Mouse (Mus musculus): Measurements from ENCODE around the gene Myo1d. TPM values are rescaled to one million over a fixed set of nuclear protein-coding genes. Genes with fewer than 3 reads are reported as not detected.

The Myo1d gene
- polyA plus RNA-seq, 1 experiment from 2014 or later, result 15.8 TPM

GRCm38 (mm10) chr11:80546233-80546632, 233.6 kb downstream of the Myo1d start:
- Histone ChIP-seq H3K4me2 (replicated peaks; ENCODE audit: low read depth, low read length) (no peak overlapping the region), H3K9me3 (ENCODE audit: low read length) (no peaks in the 10 kb centered on the region), H3K9ac (replicated peaks; ENCODE audit: low read length) (no peak overlapping the region), H3K27me3 (ENCODE audit: insufficient read depth, low read length) (no peaks in the 10 kb centered on the region), H3K4me1 (ENCODE audit: insufficient read depth, low read length) (no peaks in the 10 kb centered on the region), H3K4me3 (ENCODE audit: low read length) (no peak overlapping the region), H3K36me3 (ENCODE audit: insufficient read depth, low read length) (no peaks in the 10 kb centered on the region), H3K27ac (ENCODE audit: low read length) (no peak overlapping the region)
- no peak for ATAC-seq (ENCODE audit: low FRiP score, low TSS enrichment)
- 68% methylated on average over 2 of the region's 2 CpGs for WGBS

DNA sequence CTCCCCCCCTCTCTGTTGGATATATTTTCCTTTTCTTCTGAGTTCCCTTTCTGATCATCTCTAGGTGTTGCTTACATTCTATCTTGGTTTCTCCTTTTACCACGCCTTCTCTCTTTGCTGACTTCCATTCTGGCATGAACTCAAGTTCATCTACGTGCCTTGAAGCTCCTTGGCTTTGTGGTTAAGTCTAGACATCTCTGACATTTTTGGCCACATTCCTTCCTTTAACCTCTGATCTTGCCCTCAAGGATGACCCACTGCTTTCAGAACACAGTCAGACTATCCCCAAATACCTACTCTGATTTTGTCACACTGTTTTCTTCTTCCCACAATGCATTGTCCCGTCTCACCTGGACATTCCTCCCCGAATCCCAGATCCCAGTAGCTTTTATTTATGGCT, 240.8 kb downstream of the Myo1d start:
- Histone ChIP-seq H3K4me3 (ENCODE audit: low read length) (no peak overlapping the region), H3K27ac (ENCODE audit: low read length) (no peak overlapping the region), H3K4me2 (replicated peaks; ENCODE audit: low read depth, low read length) (no peak overlapping the region), H3K9ac (replicated peaks; ENCODE audit: low read length) (no peak overlapping the region), H3K36me3 (ENCODE audit: insufficient read depth, low read length) (no peaks in the 10 kb centered on the region), H3K27me3 (ENCODE audit: insufficient read depth, low read length) (no peaks in the 10 kb centered on the region), H3K4me1 (ENCODE audit: insufficient read depth, low read length) (no peaks in the 10 kb centered on the region), H3K9me3 (ENCODE audit: low read length) (no peaks in the 10 kb centered on the region)
- WGBS, result 69% methylated on average over 4 of the region's 4 CpGs
- no peak for ATAC-seq (ENCODE audit: low FRiP score, low TSS enrichment)

GRCm38 (mm10) chr11:80532966-80533365, 246.9 kb downstream of the Myo1d start:
- Histone ChIP-seq H3K9me3 (ENCODE audit: low read length) (no peaks in the 10 kb centered on the region), H3K36me3 (ENCODE audit: insufficient read depth, low read length) (no peaks in the 10 kb centered on the region), H3K9ac (replicated peaks; ENCODE audit: low read length) (no peak overlapping the region), H3K27me3 (ENCODE audit: insufficient read depth, low read length) (no peaks in the 10 kb centered on the region), H3K4me2 (replicated peaks; ENCODE audit: low read depth, low read length) (no peak overlapping the region), H3K27ac (ENCODE audit: low read length) (no peak overlapping the region), H3K4me3 (ENCODE audit: low read length) (no peak overlapping the region), H3K4me1 (ENCODE audit: insufficient read depth, low read length) (no peaks in the 10 kb centered on the region)
- 18% methylated on average over 1 of the region's 1 CpGs for WGBS
- ATAC-seq (ENCODE audit: low FRiP score, low TSS enrichment), result no peak

DNA sequence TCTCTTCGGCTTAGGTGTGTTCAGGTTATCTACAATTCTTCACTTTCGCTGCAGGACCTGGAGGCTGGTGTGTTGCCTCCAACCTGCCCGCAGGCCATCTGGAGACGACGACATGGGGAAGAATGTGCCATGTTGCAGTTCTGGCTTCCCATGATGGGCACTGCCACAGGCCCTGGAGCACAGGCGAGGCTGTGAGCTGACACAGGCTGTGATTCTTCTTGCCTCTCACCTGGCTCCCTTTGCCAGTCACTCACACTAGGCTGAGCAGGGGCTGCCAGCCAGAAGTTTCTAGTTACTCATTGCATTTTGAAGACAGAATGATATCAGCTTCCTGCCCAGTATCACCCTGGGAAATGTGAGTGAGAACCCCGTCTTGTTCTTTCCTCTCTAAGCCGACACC, 250.7 kb downstream of the Myo1d start:
- Histone ChIP-seq H3K9ac (replicated peaks; ENCODE audit: low read length) (no peak overlapping the region), H3K4me2 (replicated peaks; ENCODE audit: low read depth, low read length) (no peak overlapping the region), H3K9me3 (ENCODE audit: low read length) (no peaks in the 10 kb centered on the region), H3K36me3 (ENCODE audit: insufficient read depth, low read length) (no peaks in the 10 kb centered on the region), H3K27me3 (ENCODE audit: insufficient read depth, low read length) (no peaks in the 10 kb centered on the region), H3K4me3 (ENCODE audit: low read length) (no peak overlapping the region), H3K27ac (ENCODE audit: low read length) (no peak overlapping the region), H3K4me1 (ENCODE audit: insufficient read depth, low read length) (no peaks in the 10 kb centered on the region)
- WGBS, result 80% methylated on average over 8 of the region's 8 CpGs
- ATAC-seq (ENCODE audit: low FRiP score, low TSS enrichment), result no peak

DNA sequence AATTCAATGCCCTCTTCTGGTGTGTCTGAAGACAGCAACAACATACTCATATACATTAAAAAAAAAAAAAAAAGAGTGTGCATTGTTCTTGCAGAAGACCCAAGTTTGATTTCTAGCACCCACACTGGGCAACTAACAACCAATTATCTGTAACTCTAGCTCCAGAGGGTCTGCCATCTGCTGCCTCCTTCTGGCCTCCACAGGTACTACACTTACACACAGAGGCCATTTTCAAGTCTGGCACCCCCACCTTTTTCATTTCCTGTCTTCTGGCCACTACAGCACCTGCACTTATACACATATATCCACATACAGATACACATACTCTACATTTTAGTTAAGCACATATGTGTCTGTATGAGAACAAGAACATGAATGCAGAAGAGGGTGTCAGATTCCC, 252.1 kb downstream of the Myo1d start:
- no peak overlapping the region for H3K27ac ChIP-seq (ENCODE audit: low read length)
- no peak for ATAC-seq (ENCODE audit: low FRiP score, low TSS enrichment)
- no peaks in the 10 kb centered on the region for H3K27me3 ChIP-seq (ENCODE audit: insufficient read depth, low read length)
- H3K4me1 ChIP-seq (ENCODE audit: insufficient read depth, low read length), result peaks cover 5% of the 10 kb centered on the region
- H3K9me3 ChIP-seq (ENCODE audit: low read length), result no peaks in the 10 kb centered on the region
- no peak overlapping the region for H3K4me2 ChIP-seq (replicated peaks; ENCODE audit: low read depth, low read length)
- H3K9ac ChIP-seq (replicated peaks; ENCODE audit: low read length), result no peak overlapping the region
- H3K36me3 ChIP-seq (ENCODE audit: insufficient read depth, low read length), result no peaks in the 10 kb centered on the region
- H3K4me3 ChIP-seq (ENCODE audit: low read length), result no peak overlapping the region

- Histone ChIP-seq H3K27ac (ENCODE audit: low read length) (no peak overlapping the region), H3K4me2 (replicated peaks; ENCODE audit: low read depth, low read length) (no peak overlapping the region), H3K9ac (replicated peaks; ENCODE audit: low read length) (no peak overlapping the region), H3K4me1 (ENCODE audit: insufficient read depth, low read length) (peaks cover 5% of the 10 kb centered on the region), H3K4me3 (ENCODE audit: low read length) (no peak overlapping the region), H3K36me3 (ENCODE audit: insufficient read depth, low read length) (no peaks in the 10 kb centered on the region), H3K27me3 (ENCODE audit: insufficient read depth, low read length) (no peaks in the 10 kb centered on the region), H3K9me3 (ENCODE audit: low read length) (no peaks in the 10 kb centered on the region)
- no peak for ATAC-seq (ENCODE audit: low FRiP score, low TSS enrichment)
- WGBS, result 92% methylated on average over 5 of the region's 5 CpGs
These were observed 255.6 kb downstream of the Myo1d start for GRCm38 (mm10) chr11:80524213-80524612.

DNA sequence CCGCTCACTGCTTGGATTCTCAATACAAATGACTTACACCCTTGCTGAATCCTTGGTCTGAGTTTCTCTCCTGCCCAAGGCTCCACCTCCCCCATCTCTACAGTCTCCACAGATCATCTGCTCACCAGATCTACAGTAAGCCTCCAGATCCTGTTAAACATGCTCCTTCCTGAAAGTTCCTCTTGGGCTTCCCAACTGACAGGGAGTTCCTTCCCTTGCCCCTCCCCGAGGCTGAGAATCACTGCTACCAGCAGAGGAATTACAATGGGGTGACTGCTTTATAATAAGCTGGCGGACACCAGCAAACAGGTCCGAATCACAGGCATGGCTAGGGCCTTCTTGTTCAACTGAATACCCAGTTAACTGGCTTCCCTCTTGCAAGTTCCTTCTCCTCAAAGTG, 256.4 kb downstream of the Myo1d start:
- ATAC-seq (ENCODE audit: low FRiP score, low TSS enrichment), result no peak
- Histone ChIP-seq H3K9me3 (ENCODE audit: low read length) (no peaks in the 10 kb centered on the region), H3K9ac (replicated peaks; ENCODE audit: low read length) (no peak overlapping the region), H3K4me3 (ENCODE audit: low read length) (no peak overlapping the region), H3K27me3 (ENCODE audit: insufficient read depth, low read length) (no peaks in the 10 kb centered on the region), H3K4me1 (ENCODE audit: insufficient read depth, low read length) (peaks cover 5% of the 10 kb centered on the region), H3K36me3 (ENCODE audit: insufficient read depth, low read length) (no peaks in the 10 kb centered on the region), H3K4me2 (replicated peaks; ENCODE audit: low read depth, low read length) (no peak overlapping the region; the same call in 1 of the 2 replicates), H3K27ac (ENCODE audit: low read length) (peak overlapping the region; percentile 68)
- WGBS, result 67% methylated on average over 4 of the region's 4 CpGs

DNA sequence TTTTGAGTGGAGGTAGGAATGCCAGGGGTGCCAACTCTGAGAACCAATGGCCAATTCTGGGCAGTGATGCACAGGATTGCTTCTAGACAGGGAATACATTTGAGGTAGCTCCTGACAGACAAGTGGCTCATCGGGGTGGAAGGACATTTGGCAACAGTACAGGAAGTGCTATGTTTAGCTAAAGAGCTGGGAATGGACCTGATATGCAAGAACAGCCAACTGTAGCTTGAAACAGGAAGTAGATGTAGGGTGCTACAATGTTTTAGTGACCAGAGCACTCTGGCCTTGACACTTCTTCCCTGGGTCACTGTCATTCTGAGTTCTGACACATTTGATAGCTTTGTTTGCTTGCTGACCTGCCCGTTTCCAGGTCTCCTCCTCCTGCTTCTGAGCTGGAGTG, 257.0 kb downstream of the Myo1d start:
- no peaks in the 10 kb centered on the region for H3K36me3 ChIP-seq (ENCODE audit: insufficient read depth, low read length)
- no peaks in the 10 kb centered on the region for H3K9me3 ChIP-seq (ENCODE audit: low read length)
- H3K4me1 ChIP-seq (ENCODE audit: insufficient read depth, low read length), result peaks cover 5% of the 10 kb centered on the region
- H3K4me3 ChIP-seq (ENCODE audit: low read length), result no peak overlapping the region
- no peaks in the 10 kb centered on the region for H3K27me3 ChIP-seq (ENCODE audit: insufficient read depth, low read length)
- H3K9ac ChIP-seq (replicated peaks; ENCODE audit: low read length), result no peak overlapping the region
- H3K27ac ChIP-seq (ENCODE audit: low read length), result peak overlapping the region; percentile 68; the same call in 1 of the 2 replicates
- ATAC-seq (ENCODE audit: low FRiP score, low TSS enrichment), result no peak
- H3K4me2 ChIP-seq (replicated peaks; ENCODE audit: low read depth, low read length), result no peak overlapping the region
- 34% methylated on average over 2 of the region's 2 CpGs for WGBS

GRCm38 (mm10) chr11:80521148-80521547, 258.7 kb downstream of the Myo1d start:
- H3K9ac ChIP-seq (replicated peaks; ENCODE audit: low read length), result no peak overlapping the region
- no peaks in the 10 kb centered on the region for H3K9me3 ChIP-seq (ENCODE audit: low read length)
- peaks cover 5% of the 10 kb centered on the region for H3K4me1 ChIP-seq (ENCODE audit: insufficient read depth, low read length)
- H3K36me3 ChIP-seq (ENCODE audit: insufficient read depth, low read length), result no peaks in the 10 kb centered on the region
- no peak overlapping the region for H3K4me3 ChIP-seq (ENCODE audit: low read length)
- no peak for ATAC-seq (ENCODE audit: low FRiP score, low TSS enrichment)
- WGBS, result 57% methylated on average over 2 of the region's 2 CpGs
- H3K27ac ChIP-seq (ENCODE audit: low read length), result no peak overlapping the region
- H3K27me3 ChIP-seq (ENCODE audit: insufficient read depth, low read length), result no peaks in the 10 kb centered on the region
- no peak overlapping the region for H3K4me2 ChIP-seq (replicated peaks; ENCODE audit: low read depth, low read length)

DNA sequence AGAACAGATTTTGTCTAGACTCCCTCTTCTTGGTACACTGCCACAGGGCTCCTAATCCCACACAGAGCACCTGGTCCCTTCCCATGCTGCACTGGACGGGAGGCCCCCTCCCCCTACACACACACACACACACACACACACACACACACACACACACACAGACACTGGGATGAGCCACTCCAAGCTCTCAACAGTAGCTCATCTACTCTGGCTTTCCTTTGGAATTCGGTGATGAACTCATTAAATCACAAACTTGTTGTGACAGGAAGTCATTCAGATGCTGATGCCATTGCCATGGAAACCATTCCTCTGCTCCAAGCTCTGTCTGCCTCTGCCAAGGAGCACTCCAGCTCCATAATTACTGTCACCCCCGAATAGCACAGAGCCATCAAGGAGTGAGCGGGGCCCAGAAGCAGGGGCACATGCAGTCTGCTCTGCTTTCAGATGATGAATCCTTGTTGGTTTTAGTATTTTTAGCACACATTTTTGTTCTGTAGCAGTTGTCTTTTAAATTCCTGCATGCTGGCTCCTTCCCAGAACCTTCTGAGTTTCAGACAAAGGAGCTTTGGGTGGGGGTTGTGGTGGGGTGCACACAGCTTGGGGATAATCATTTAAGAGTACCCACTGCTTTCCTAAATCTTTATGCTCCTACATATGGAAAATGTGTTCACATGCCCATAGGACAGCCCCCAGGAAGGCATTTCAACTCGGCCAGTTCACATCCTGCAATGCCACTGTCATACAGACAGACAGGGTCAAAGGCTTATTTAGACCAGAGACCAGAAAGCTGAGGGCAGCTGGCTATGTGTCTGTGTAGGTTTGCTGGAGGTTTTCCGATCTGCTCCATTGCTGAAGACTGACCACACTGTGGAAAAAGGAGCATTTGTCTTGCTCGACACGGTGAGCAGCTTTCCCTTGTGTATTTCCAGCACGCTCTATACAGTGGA, 261.1 kb downstream of the Myo1d start:
- Histone ChIP-seq H3K4me1 (ENCODE audit: insufficient read depth, low read length) (peaks cover 5% of the 10 kb centered on the region), H3K36me3 (ENCODE audit: insufficient read depth, low read length) (no peaks in the 10 kb centered on the region), H3K4me3 (ENCODE audit: low read length) (no peak overlapping the region), H3K27ac (ENCODE audit: low read length) (no peak overlapping the region), H3K27me3 (ENCODE audit: insufficient read depth, low read length) (no peaks in the 10 kb centered on the region), H3K9me3 (ENCODE audit: low read length) (no peaks in the 10 kb centered on the region), H3K9ac (replicated peaks; ENCODE audit: low read length) (no peak overlapping the region), H3K4me2 (replicated peaks; ENCODE audit: low read depth, low read length) (no peak overlapping the region)
- no peak for ATAC-seq (ENCODE audit: low FRiP score, low TSS enrichment)
- WGBS, result 46% methylated on average over 9 of the region's 9 CpGs

Data from kidney, embryonic 16.5 days (tissue).